Mouse (Mus musculus) adrenal gland, postnatal 14 days (tissue): ENCODE measurements around the gene Edn1. TPM values are rescaled to one million over a fixed set of nuclear protein-coding genes. Genes with fewer than 3 reads are reported as not detected.

Source experiments
- DNase-seq: peaks from one replicate; pipeline ENCODE4 v3.0.0; 2021; ENCODE audit warnings: mixed read lengths
- total RNA-seq: library from RNA; stranded (reverse); gene quantifications from 2 replicates; pipeline ENCODE4 v1.2.3, GENCODE M21; 2021

Edn1 gene
- total RNA-seq, 1 experiment from 2014 or later: 1.6 TPM

GRCm38 (mm10) chr13:42317808-42318207 is 16.5 kb downstream of the Edn1 start:
- no peak for DNase-seq

- peak; percentile 48 for DNase-seq
Observed at GRCm38 (mm10) chr13:42328576-42328975, 27.3 kb downstream of the Edn1 start.

- DNase-seq: no peak
Observed at GRCm38 (mm10) chr13:42331104-42331503, 29.8 kb downstream of the Edn1 start.

- no peak for DNase-seq
Observed at GRCm38 (mm10) chr13:42334981-42335380, 33.7 kb downstream of the Edn1 start.

- peak; percentile 7 for DNase-seq
Observed at GRCm38 (mm10) chr13:42336414-42336813, 35.1 kb downstream of the Edn1 start.

- DNase-seq: no peak
Observed at GRCm38 (mm10) chr13:42337072-42337471, 35.8 kb downstream of the Edn1 start.

- DNase-seq: no peak
Observed at GRCm38 (mm10) chr13:42339466-42339865, 38.2 kb downstream of the Edn1 start.

GRCm38 (mm10) chr13:42341871-42342532 is 40.7 kb downstream of the Edn1 start:
- no peak for DNase-seq

DNA sequence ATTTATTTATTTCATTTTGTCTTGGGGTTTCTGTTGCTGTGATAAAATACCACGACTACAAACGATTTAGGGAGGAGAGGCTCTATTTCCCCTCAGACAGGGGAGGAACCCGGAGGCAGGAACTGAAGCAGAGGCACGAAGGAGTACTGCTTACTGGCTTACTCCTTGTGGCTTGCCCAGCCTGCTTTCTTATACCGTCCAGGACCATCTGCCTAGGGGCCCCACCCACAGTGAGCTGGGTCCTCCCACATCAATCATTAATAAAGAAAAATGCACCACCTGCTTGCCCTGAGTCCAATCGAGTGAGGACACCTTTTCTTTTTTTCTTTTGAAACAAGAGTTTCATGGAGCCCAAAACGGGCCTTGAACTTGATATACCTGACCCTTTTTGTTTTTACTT is 44.2 kb downstream of the Edn1 start:
- no peak for DNase-seq

DNA sequence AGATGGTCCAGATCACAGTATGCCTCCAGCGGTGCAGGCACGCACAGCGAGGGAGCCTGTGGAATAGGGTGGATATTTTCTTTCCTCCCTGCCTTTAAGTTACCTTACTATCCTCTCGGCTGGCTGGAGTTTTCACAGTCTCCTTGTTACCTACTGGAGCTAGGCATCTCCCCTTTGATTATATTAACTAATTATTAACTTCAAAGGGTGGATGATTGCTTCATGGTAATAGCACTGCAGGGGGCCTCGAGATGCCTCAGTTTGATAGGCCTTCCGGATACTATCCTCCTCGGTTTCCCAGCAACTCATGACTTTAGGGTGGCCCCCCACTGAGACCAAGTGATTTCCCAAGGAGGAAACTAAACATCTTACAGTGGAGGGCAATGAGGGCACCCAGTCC is 45.1 kb downstream of the Edn1 start:
- no peak for DNase-seq

- no peak for DNase-seq
Observed at GRCm38 (mm10) chr13:42351675-42352074, 50.4 kb downstream of the Edn1 start.

Other genes with a start within 250 kb of the Edn1 start
- gene Hivep1, start 249.5 kb upstream of the Edn1 start, total RNA-seq: 27.1 and 29.1 TPM in 2 replicates